Mouse (Mus musculus): Measurements from ENCODE around the gene Anxa10.

Gene Anxa10

DNA sequence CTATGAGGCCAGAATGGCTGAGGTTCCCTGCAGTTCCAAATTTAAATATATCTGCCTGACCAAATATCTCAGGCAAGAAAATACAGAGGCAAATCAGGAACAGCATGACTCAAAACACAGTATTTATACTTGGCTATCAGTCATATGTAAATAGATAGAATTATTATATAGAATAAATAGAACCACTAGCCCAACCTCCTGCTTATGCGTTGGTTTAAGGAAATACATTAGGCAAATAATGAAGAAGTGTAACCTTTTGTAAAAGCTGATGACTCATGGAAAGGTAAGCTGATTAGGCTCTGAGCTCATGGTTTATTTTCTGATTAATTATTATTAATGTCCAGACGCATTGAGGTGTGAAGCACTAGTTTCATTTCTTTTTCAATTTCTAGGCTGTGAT, at the start of gene Anxa10:
Anxa10 (minus strand) TSS at position 53 of the 400 bp plus-strand sequence.
- no peak for DNase-seq

DNA sequence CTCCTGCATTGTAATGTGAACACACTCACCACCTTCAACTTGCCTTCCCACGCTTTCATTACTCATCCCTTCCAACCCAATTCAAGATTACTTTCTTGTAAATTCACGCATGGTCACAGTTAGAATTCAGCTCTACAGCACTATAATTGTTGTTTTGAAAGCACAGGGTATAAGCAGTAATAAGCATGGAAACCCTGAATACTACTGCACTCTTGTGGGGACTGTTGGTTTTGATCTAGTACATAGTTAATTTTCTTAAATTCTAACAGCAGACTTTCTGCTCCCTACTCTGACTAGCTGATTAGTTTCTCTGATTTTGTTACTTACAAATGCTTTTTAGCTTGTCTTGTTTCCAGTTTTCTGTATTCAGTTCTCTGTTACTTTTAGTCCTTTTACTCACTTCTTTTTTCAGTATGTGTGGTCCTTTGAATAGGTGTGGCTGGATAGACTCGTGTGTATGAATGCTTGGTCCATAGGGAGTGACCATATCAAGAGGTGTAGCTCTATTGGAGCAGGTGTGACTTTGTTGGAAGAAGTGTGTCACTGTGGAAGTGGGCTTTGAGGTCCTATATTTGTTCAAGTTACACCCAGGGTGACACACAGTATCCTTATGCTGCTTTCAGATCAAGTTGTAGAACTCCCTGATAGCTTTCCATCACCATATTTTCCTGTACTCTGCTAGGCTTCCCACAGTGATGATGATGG, 9.9 kb upstream of the Anxa10 start:
- no peak for DNase-seq

DNA sequence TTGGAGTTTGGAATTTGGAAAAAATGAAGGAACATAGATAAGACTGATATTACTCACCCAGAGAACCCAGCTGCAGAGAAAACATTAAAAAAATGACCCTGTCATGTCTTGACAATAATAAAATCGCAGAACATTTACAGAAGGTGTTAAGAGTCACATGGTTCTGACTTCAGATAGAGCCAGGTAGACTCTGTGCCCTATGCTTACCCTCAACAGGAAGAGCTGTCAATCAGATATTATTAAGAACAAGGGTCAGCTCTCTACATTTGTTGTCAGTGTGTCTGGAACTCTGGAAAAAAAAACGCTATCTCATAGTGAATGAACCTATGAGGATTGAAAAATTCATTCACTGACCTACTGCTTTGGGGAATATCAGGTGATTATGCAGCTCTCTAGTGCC, 25.7 kb downstream of the Anxa10 start:
- no peak for DNase-seq

DNA sequence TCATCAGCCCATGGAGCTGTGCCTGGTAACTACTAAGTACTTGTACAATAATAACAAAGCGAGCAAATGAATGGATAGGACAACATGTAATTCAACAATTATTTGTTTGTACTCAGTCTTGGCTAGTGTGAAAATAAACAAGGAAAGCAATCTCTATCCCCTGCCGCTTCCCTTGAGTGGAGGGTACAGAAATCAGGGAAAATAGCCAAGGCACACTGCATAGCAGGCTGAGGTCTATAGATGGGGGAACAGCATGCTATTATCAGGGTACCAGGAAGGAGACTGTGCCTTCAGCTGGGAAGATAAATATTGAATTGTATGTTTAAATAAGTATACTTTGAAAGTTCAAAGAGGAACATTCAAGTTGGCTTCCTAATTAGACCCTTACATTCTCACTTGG, 41.1 kb downstream of the Anxa10 start:
- no peak for DNase-seq

DNA sequence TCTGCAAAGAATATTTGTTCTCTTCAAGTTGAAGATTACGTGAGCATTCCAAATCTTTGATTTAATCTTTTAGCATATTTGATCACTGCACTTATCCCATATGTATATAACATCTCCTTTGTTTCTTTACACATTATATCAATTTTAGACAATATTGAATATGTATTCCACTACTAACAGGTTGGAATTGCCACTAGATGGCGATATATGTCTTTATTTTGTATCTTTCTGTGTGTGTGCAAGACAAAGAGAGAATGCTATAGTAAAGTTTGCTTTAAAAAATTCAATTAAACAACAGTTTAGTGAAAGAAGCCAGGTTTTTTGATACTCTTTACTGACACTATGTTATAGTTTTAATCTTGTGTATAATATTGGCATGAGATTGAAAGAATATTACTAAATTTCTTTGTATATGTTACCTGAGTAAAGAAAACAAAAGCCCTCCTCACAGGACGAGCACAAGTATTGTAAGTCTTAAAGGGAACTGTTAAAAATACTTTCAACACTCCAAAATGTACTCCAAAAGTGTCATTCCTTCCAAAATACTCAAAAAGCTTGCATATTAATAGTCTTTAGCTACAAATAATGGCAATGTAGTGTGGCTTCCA, 42.7 kb downstream of the Anxa10 start:
- no peak for DNase-seq

DNA sequence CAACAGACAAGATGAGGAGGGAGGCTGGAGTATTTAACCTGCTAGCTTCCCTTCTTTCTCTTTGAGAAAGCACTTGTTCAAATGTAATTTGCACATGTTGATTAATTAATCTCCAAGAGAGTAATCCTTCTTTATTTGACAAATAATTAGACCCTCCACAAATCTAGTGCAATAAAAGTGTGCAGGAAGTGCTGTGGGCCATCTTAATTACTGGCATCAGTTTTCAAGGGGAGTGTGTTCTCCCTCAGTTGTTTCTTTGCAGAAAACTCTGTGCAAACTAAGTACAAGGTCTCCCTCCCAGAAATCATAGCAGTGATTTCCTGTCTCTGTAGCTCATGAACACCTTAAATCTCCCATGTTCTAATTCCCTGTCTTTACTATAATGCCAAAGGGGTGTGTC, 54.6 kb downstream of the Anxa10 start:
- no peak for DNase-seq

DNA sequence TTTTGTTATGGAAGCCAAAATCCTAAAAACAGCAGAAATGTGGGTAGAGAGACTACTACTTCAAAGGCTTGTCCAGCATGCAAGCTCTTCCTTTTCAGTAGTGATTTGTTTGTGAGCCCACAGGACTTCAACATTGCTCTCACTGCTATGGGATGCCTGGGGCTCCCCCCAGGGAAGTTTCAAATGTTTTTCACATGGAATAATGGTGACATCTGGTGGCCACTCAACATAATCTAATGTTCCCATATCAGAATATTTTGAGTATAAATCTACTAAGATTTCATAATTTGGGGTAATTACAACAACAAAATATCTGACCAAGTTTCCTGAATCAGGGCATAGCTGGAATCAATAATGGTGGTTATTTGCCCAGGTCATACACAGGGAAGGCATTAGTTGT, 62.6 kb downstream of the Anxa10 start:
- DNase-seq, result peak in 1 of 2 experiments; percentile 1

DNA sequence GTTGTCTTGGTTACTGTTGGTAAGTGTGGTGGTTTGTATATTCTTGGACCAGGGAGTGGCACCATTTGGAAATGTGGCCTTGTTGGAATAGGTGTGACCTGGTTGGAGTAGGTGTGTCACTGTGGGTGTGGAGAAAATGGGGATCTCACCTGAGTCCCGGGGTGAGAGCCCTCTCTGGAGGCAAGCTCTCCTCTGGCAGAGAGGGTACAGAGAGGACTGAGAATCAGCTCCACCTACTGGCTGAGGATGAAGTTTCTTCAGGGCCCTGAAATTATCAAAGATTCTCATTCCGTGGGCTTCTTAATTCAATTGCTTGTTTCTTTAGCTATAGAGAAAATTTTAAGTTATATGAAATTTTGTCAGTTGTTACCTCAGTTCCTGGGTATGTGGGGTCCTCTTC, 76.1 kb downstream of the Anxa10 start:
- DNase-seq, result no peak

DNA sequence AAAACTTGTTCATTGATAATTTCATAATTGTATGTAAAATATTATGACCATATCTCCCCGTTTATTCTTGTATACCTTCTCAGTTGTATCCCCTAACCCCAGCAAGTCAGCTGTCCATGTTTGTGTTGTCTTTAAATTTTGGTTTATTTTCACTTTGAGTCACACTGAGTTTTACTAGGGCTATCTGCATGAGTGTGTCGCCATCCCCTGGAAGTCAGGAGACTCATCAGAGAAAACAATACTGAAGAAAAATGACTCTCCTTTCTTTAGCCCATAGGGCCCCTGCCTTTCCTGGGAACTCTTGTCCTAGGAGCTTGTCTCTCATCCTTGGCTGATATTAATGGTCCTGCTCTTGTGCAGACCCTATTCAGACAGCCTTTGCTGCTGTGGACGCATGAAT, 88.6 kb downstream of the Anxa10 start:
- no peak for DNase-seq

DNA sequence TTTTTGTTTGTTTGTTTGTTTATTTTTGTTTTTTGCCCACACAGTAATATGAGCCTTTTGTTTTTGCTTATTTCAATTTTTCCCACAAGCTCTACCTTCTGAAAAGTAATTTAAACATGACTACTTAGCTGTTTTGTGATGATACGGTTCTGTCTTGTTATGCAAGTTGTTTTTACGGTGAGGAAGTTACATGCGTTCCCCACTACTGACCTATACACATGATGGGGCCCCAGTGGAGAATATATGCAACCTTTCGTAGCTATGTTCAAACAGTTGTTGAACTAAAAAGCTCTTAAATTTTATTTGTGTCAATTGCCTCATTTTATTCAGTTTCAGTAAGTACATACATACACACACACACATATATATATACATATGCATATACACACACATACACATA, 108.4 kb downstream of the Anxa10 start:
- no peak for DNase-seq

DNA sequence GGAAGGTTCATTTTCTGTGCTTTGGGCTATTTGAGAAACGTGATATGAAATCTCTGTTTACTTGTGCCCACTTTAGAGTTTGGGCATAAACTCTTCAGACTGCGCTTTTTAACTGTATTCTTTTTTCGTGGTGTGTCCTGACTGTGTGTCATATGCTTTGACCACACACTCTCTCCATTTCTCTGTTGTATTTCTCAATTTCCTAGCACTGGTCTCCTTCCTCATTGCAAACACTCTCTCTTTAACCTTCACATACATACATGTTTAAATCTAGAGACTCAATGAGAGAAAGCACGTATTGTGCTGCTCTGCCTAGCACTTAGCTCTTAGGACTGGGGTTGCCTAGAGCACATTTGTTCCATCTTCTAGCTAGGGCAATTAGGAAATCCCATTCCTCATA, 108.8 kb downstream of the Anxa10 start:
- no peak for DNase-seq

Data from B cell, adult 2 months (primary cell).